Mouse (Mus musculus) thymus, postnatal 0 days (tissue): Measurements from ENCODE around the gene Fam72a. TPM values are rescaled to one million over a fixed set of nuclear protein-coding genes. Genes with fewer than 3 reads are reported as not detected.

Experiments
- DNase-seq: peaks from one replicate; pipeline ENCODE4 v3.0.0-alpha.2; 2015; ENCODE audit warnings: low spot score
- polyA plus RNA-seq: library from polyadenylated mRNA; unstranded; fragments of >200 nt; fragmentation: Nextera tagmentation; extraction: Ambion mirVana; gene quantifications from 2 replicates; pipeline ENCODE4 v1.2.1, GENCODE M21; 2015

Fam72a gene
- polyA plus RNA-seq = 6.5 and 6.8 TPM in 2 replicates

GRCm38 (mm10) chr1:131527281-131528080 lies at the start of gene Fam72a, which contains the start of gene Srgap2:
TSS of gene Fam72a (plus strand) at chr1:131527903.
TSS of gene Srgap2 (minus strand) at chr1:131527352.
- peak; percentile 99 for DNase-seq

- no peak for DNase-seq
These were observed 48.9 kb upstream of the Fam72a start for GRCm38 (mm10) chr1:131478770-131479305.

GRCm38 (mm10) chr1:131481391-131481790 lies 46.3 kb upstream of the Fam72a start:
- DNase-seq = no peak

- no peak for DNase-seq
These were observed 45.5 kb upstream of the Fam72a start for GRCm38 (mm10) chr1:131482242-131482641.

GRCm38 (mm10) chr1:131486094-131486850 lies 41.4 kb upstream of the Fam72a start:
- DNase-seq = no peak

GRCm38 (mm10) chr1:131489312-131489711 lies 38.4 kb upstream of the Fam72a start:
- no peak for DNase-seq

GRCm38 (mm10) chr1:131491579-131491978 lies 36.1 kb upstream of the Fam72a start:
- DNase-seq = no peak

- peak; percentile 23 for DNase-seq
These were observed 35.3 kb upstream of the Fam72a start for GRCm38 (mm10) chr1:131492360-131492759.

- no peak for DNase-seq
These were observed 33.5 kb upstream of the Fam72a start for GRCm38 (mm10) chr1:131493966-131494898.

GRCm38 (mm10) chr1:131498231-131498630 lies 29.5 kb upstream of the Fam72a start:
- DNase-seq = no peak

GRCm38 (mm10) chr1:131501681-131502080 lies 26.0 kb upstream of the Fam72a start:
- DNase-seq = no peak

- DNase-seq = no peak
These were observed 16.6 kb upstream of the Fam72a start for GRCm38 (mm10) chr1:131511131-131511530.

- DNase-seq = no peak
These were observed 15.8 kb upstream of the Fam72a start for GRCm38 (mm10) chr1:131511661-131512500.

GRCm38 (mm10) chr1:131513136-131513535 lies 14.6 kb upstream of the Fam72a start:
- no peak for DNase-seq

- DNase-seq = no peak
These were observed 13.5 kb upstream of the Fam72a start for GRCm38 (mm10) chr1:131514197-131514596.

GRCm38 (mm10) chr1:131516588-131516987 lies 11.1 kb upstream of the Fam72a start:
- DNase-seq = no peak

- DNase-seq = no peak
These were observed 3.9 kb upstream of the Fam72a start for GRCm38 (mm10) chr1:131523794-131524193.

GRCm38 (mm10) chr1:131525101-131525585 lies 2.6 kb upstream of the Fam72a start:
- peak; percentile 35 for DNase-seq

GRCm38 (mm10) chr1:131525586-131526271 lies 2.0 kb upstream of the Fam72a start:
- DNase-seq = peak; percentile 19
